Mouse (Mus musculus): ENCODE measurements around the gene Plekha7.

GRCm38 (mm10) chr7:116131390-116131789 is 176.8 kb downstream of the Plekha7 start:
- TF ChIP-seq GATA1 (IDR thresholded peaks at IDR 0.05; ENCODE audit: borderline replicate concordance, low read length) (no peak), FLI1 (IDR thresholded peaks at IDR 0.05; ENCODE audit: low read length) (no peak)
